Mouse (Mus musculus) adrenal gland, adult 2 months (tissue): ENCODE data around the gene Myo6. TPM values are rescaled to one million over a fixed set of nuclear protein-coding genes. Genes with fewer than 3 reads are reported as not detected.

Experiments used
- DNase-seq: peaks from one replicate; pipeline ENCODE4 v3.0.0; 2021
- polyA plus RNA-seq: library from polyadenylated mRNA; depleted of rRNA; stranded (reverse); fragments of >200 nt; gene quantifications from 2 replicates; pipeline ENCODE4 v1.2.3, GENCODE M21; 2012
- total RNA-seq, 2 experiments: library from RNA; stranded (reverse); gene quantifications; 2 replicates each; pipeline ENCODE4 v1.2.3; 2021

Gene Myo6
- total and polyA plus RNA-seq, 3 experiments = 8.6 to 32.9 (median 28.6) TPM

- DNase-seq = no peak
Observed at GRCm38 (mm10) chr9:80181692-80182091, 16.9 kb downstream of the Myo6 start.

GRCm38 (mm10) chr9:80184138-80184537, 19.3 kb downstream of the Myo6 start:
- DNase-seq = no peak

- DNase-seq = no peak
Observed at GRCm38 (mm10) chr9:80185737-80186136, 20.9 kb downstream of the Myo6 start.

GRCm38 (mm10) chr9:80186693-80187092, 21.9 kb downstream of the Myo6 start:
- no peak for DNase-seq

GRCm38 (mm10) chr9:80188324-80188893, 23.6 kb downstream of the Myo6 start:
- DNase-seq = no peak

- no peak for DNase-seq
Observed at GRCm38 (mm10) chr9:80191240-80191639, 26.4 kb downstream of the Myo6 start.

- DNase-seq = no peak
Observed at GRCm38 (mm10) chr9:80192324-80192723, 27.5 kb downstream of the Myo6 start.

GRCm38 (mm10) chr9:80194446-80194845, 29.6 kb downstream of the Myo6 start:
- no peak for DNase-seq

GRCm38 (mm10) chr9:80196161-80196560, 31.3 kb downstream of the Myo6 start:
- no peak for DNase-seq

- no peak for DNase-seq
Observed at GRCm38 (mm10) chr9:80197233-80197632, 32.4 kb downstream of the Myo6 start.

- no peak for DNase-seq
Observed at GRCm38 (mm10) chr9:80200855-80201254, 36.0 kb downstream of the Myo6 start.

- DNase-seq = no peak
Observed at GRCm38 (mm10) chr9:80202374-80203060, 37.7 kb downstream of the Myo6 start.

GRCm38 (mm10) chr9:80208681-80209080, 43.9 kb downstream of the Myo6 start:
- DNase-seq = no peak

- DNase-seq = no peak
Observed at GRCm38 (mm10) chr9:80209459-80209858, 44.6 kb downstream of the Myo6 start.

GRCm38 (mm10) chr9:80210096-80210495, 45.3 kb downstream of the Myo6 start:
- DNase-seq = no peak

- DNase-seq = no peak
Observed at GRCm38 (mm10) chr9:80213428-80213827, 48.6 kb downstream of the Myo6 start.

- DNase-seq = no peak
Observed at GRCm38 (mm10) chr9:80215502-80215901, 50.7 kb downstream of the Myo6 start.

- DNase-seq = no peak
Observed at GRCm38 (mm10) chr9:80216786-80217501, 52.1 kb downstream of the Myo6 start.

- DNase-seq = no peak
Observed at GRCm38 (mm10) chr9:80218718-80219117, 53.9 kb downstream of the Myo6 start.

GRCm38 (mm10) chr9:80223989-80224635, 59.3 kb downstream of the Myo6 start:
- no peak for DNase-seq

- DNase-seq = no peak
Observed at GRCm38 (mm10) chr9:80226579-80227325, 61.9 kb downstream of the Myo6 start.

GRCm38 (mm10) chr9:80233831-80234455, 69.1 kb downstream of the Myo6 start:
- DNase-seq = no peak
